Mouse (Mus musculus): ENCODE measurements around the gene Katnb1. TPM values are rescaled to one million over a fixed set of nuclear protein-coding genes. Genes with fewer than 3 reads are reported as not detected.
A peak's percentile ranks its signal among the peaks of the same experiment; 100 is the strongest.

The Katnb1 gene
- total and polyA plus RNA-seq, 3 experiments: 9.8 to 19.8 (median 13.1) TPM

DNA sequence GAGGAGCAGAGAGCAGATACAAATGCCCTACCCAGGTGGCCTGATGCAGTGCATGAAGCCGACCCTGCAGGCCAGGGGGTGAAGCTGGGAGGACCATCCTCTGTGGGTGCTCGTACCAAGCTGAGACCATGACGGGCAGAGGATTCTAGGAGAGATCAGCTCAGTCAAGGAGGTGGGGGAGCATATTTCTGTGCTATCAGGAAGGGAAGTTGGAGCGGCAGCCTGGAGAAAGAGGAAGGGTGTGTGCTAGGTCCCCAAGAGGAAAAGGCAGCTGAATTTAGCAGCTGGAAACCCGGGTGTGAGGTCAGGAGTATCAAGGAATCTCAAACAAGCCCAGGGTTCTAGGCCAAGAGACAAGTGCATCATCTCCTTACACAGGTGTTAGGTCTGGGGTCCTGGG lies 59.6 kb downstream of the Katnb1 start (continued):
- no peak for TF ChIP-seq ELF1 (IDR thresholded peaks at IDR 0.05; ENCODE audit: low read depth, low read length)
- TF ChIP-seq MAX (IDR thresholded peaks at IDR 0.05; ENCODE audit: low read length): no peak

DNA sequence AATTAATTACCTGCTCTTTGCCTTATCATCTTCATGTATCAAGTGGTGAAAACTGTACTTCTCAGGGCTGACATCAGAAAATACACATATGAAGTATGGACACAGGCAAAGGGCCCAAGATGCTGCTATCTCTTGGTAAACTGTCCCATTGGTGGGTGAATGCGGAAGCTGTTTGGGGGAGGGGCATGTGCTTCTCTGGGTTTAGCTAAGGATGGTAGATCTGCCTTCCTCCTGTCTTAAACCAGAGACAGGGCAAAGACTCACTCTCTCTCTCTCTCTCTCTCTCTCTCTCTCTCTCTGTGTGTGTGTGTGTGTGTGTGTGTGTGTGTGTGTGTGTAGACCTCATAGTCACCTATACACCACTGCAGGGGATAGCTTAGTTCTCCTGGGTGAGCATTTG lies 60.0 kb downstream of the Katnb1 start:
- Histone ChIP-seq H3K4me1 (ENCODE audit: control insufficient read depth in 1 of 2, insufficient read depth in 2 of 2) (peaks cover 3 to 27% of the 10 kb centered on the region in 2 experiments), H3K4me3 (replicated peaks in 1 of 3; ENCODE audit: low read depth in 2 of 3, low read length in 2 of 3, poor library complexity in 1 of 3) (no peak overlapping the region), H3K79me2 (replicated peaks; ENCODE audit: control insufficient read depth, extremely low read depth, insufficient read depth, poor library complexity, severe bottlenecking) (no peaks in the 10 kb centered on the region), H3K36me3 (replicated peaks in 1 of 2; ENCODE audit: control insufficient read depth in 1 of 2, insufficient read depth in 1 of 2, low read length in 1 of 2) (no peaks in the 10 kb centered on the region), H3K4me2 (ENCODE audit: insufficient read depth, low read depth, poor library complexity, severe bottlenecking) (no peak overlapping the region), H3K27me3 (replicated peaks) (no peaks in the 10 kb centered on the region), H3K9ac (ENCODE audit: insufficient read depth, low read depth) (no peak overlapping the region), H3K27ac (ENCODE audit: insufficient read depth, low read depth) (no peak overlapping the region), H3K9me3 (replicated peaks; ENCODE audit: low read length) (no peaks in the 10 kb centered on the region)
- no peak for DNase-seq (ENCODE audit: extremely low read depth)
- in situ Hi-C loops (cut with MboI; ENCODE audit: low pct_ligation_motif_present, low pct_unique_long_range_greater_than_20kb, low sequenced_read_pairs): no loop called here
- TF ChIP-seq MYC (IDR thresholded peaks at IDR 0.05; ENCODE audit: low read depth, low read length): no peak
- TF ChIP-seq RAD21 (IDR thresholded peaks at IDR 0.05; ENCODE audit: low read depth, low read length): no peak
- no peak for TF ChIP-seq PAX5 (IDR thresholded peaks at IDR 0.05; ENCODE audit: low read length)
- no peak for TF ChIP-seq CHD2 (IDR thresholded peaks at IDR 0.05; ENCODE audit: low read length)
- TF ChIP-seq GABPA (IDR thresholded peaks at IDR 0.05; ENCODE audit: insufficient replicate concordance, low read depth, low read length): no peak
- TF ChIP-seq MAZ (IDR thresholded peaks at IDR 0.05; ENCODE audit: low read depth, low read length): no peak
- no peak for TF ChIP-seq TBP (conservative IDR thresholded peaks at IDR 0.05; ENCODE audit: low read depth, low read length)
- no peak for TF ChIP-seq CTCF (conservative IDR thresholded peaks at IDR 0.05 in 1 of 2, IDR thresholded peaks at IDR 0.05 in 1 of 2; ENCODE audit: low read depth in 2 of 2, low read length in 2 of 2)
- TF ChIP-seq NELFE (IDR thresholded peaks at IDR 0.05; ENCODE audit: low read depth, low read length): no peak
- TF ChIP-seq HCFC1 (IDR thresholded peaks at IDR 0.05; ENCODE audit: low read depth, low read length): no peak
- TF ChIP-seq ZC3H11A (IDR thresholded peaks at IDR 0.05; ENCODE audit: low read depth, low read length): no peak
- TF ChIP-seq SMC3 (IDR thresholded peaks at IDR 0.05; ENCODE audit: low read depth, low read length): no peak
- dilution Hi-C loops (cut with MboI; ENCODE audit: extremely low pct_ligation_motif_present, extremely low pct_unique_long_range_greater_than_20kb, low sequenced_read_pairs): no loop called here

DNA sequence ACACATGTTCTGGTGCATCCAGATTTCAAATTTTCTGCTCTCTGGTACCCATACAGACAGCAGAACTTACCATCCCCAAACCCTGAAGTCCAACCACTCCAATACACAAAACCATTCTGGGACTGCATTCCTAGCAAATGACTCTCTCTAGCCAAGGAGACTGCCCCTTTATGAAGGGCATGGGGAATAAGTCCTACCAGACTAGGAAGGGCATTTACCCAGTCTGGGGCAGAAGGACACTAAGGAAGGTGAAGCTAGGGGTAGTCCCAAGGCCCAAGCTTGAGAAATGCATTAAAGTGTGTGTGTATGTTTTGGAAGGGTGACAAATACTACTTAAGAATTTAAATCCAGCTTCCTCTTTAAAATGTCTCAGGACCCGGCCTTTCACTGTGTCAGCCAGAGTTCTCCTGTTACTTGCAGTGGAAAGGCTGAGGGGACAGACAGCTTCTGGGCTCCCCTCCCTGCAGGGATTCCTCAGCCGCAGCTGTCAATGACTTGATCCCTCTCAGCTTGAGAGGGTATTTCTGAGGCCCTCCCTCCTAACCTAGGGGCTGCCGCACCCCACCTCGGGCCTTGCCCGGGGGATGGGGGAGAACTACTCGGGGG lies 60.6 kb downstream of the Katnb1 start:
- dilution Hi-C loops (cut with MboI; ENCODE audit: extremely low pct_ligation_motif_present, extremely low pct_unique_long_range_greater_than_20kb, low sequenced_read_pairs): no loop called here
- Histone ChIP-seq H3K27me3 (replicated peaks) (no peaks in the 10 kb centered on the region), H3K9ac (ENCODE audit: insufficient read depth, low read depth) (no peak overlapping the region)

More for the DNA sequence above, 60.6 kb downstream of the Katnb1 start:
- no peak for DNase-seq (ENCODE audit: extremely low read depth)
- no peaks in the 10 kb centered on the region for H3K79me2 ChIP-seq (replicated peaks; ENCODE audit: control insufficient read depth, extremely low read depth, insufficient read depth, poor library complexity, severe bottlenecking)
- TF ChIP-seq POLR2A (IDR thresholded peaks at IDR 0.05; ENCODE audit: low read depth, low read length) (no peak), MYC (IDR thresholded peaks at IDR 0.05; ENCODE audit: low read depth, low read length) (no peak)
- H3K4me3 ChIP-seq (replicated peaks in 1 of 3; ENCODE audit: low read depth in 2 of 3, low read length in 2 of 3, poor library complexity in 1 of 3): peak overlapping the region in 2 of 3 experiments; percentile 19 to 32
- H3K9me3 ChIP-seq (replicated peaks; ENCODE audit: low read length): no peaks in the 10 kb centered on the region
- H3K36me3 ChIP-seq (replicated peaks in 1 of 2; ENCODE audit: control insufficient read depth in 1 of 2, insufficient read depth in 1 of 2, low read length in 1 of 2): no peaks in the 10 kb centered on the region
- H3K4me2 ChIP-seq (ENCODE audit: insufficient read depth, low read depth, poor library complexity, severe bottlenecking): peak overlapping the region; percentile 32; the same call in 1 of the 2 replicates
- H3K4me1 ChIP-seq (ENCODE audit: control insufficient read depth in 1 of 2, insufficient read depth in 2 of 2): peaks cover 3 to 23% of the 10 kb centered on the region in 2 experiments
- in situ Hi-C loops (cut with MboI; ENCODE audit: low pct_ligation_motif_present, low pct_unique_long_range_greater_than_20kb, low sequenced_read_pairs): no loop called here
- no peak overlapping the region for H3K27ac ChIP-seq (ENCODE audit: insufficient read depth, low read depth)
